8 mouse cellular contexts compared by ENCODE assay signal in the genomic region with DNA sequence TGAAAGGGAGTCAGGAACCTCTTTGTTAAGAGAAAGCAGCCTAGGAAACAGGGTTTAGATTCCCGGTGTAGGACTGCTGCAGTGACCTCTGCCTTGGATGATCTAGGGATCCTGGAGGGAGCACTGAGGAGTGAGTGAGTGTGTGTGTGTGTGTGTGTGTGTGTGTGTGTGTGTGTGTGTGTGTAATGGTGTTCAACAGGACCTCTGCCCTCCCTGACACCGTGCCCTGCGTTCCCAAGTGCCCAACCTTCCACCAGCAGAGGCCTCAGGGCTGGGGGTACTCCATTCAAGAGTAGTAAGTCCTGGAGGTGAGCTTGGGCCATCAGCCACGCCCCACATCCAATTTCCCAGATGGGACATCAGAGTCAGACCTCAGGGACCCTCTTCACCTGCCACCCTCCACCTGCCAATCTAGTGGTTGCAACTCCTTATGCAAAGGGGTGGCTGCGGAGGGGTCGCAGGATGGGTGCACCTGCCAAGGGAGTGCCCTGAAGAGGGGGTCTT. TPM values are rescaled to one million over a fixed set of nuclear protein-coding genes. Genes with fewer than 3 reads are reported as not detected.
DNase-seq lines count a peak whose midpoint lies in the region; ATAC-seq and TF ChIP-seq lines count a peak whose summit lies in the region.

No protein-coding gene starts in this region.

- TF ChIP-seq CTCF in lung, embryonic 14.5 days (IDR thresholded peaks at IDR 0.05; ENCODE audit: low read depth): no peak
- TF ChIP-seq CTCF in small intestine, adult 2 months (IDR thresholded peaks at IDR 0.05; ENCODE audit: extremely low read depth, insufficient read length, insufficient replicate concordance, low read depth, low read length): no peak

- peak overlapping the region; percentile 52 for H3K4me3 ChIP-seq in lung, embryonic 14.5 days (ENCODE audit: low read depth, low read length)
- peak overlapping the region; percentile 82 for H3K4me3 ChIP-seq in forebrain, embryonic 15.5 days
- H3K4me3 ChIP-seq in limb, embryonic 13.5 days: peak overlapping the region; percentile 67
- H3K4me3 ChIP-seq in small intestine, adult 2 months (ENCODE audit: low read depth, low read length): peak overlapping the region; percentile 17; the same call in 1 of the 2 replicates

- H3K9me3 ChIP-seq in lung, embryonic 14.5 days (ENCODE audit: low read depth, low read length): no peaks in the 10 kb centered on the region
- no peaks in the 10 kb centered on the region for H3K9me3 ChIP-seq in forebrain, embryonic 15.5 days
- no peaks in the 10 kb centered on the region for H3K9me3 ChIP-seq in limb, embryonic 13.5 days

- WGBS in lung, embryonic 14.5 days: 19% methylated on average over 6 of the region's 6 CpGs
- WGBS in forebrain, embryonic 15.5 days: 10% methylated on average over 6 of the region's 6 CpGs
- 13% methylated on average over 5 of the region's 6 CpGs for WGBS in limb, embryonic 13.5 days
- 49% methylated on average over 6 of the region's 6 CpGs for WGBS in small intestine, adult 2 months

- H3K36me3 ChIP-seq in lung, embryonic 14.5 days (ENCODE audit: insufficient read depth): no peaks in the 10 kb centered on the region
- no peaks in the 10 kb centered on the region for H3K36me3 ChIP-seq in forebrain, embryonic 15.5 days
- no peaks in the 10 kb centered on the region for H3K36me3 ChIP-seq in limb, embryonic 13.5 days
- no peaks in the 10 kb centered on the region for H3K36me3 ChIP-seq in small intestine, adult 2 months (ENCODE audit: control insufficient read depth, insufficient read depth, low read length)

- H3K4me2 ChIP-seq in lung, embryonic 14.5 days: peak overlapping the region; percentile 100
- H3K4me2 ChIP-seq in forebrain, embryonic 15.5 days (replicated peaks): peak overlapping the region; percentile 99
- peak overlapping the region; percentile 99 for H3K4me2 ChIP-seq in limb, embryonic 13.5 days (replicated peaks)

- peak overlapping the region; percentile 56 for H3K9ac ChIP-seq in lung, embryonic 14.5 days
- H3K9ac ChIP-seq in forebrain, embryonic 15.5 days (replicated peaks): peak overlapping the region; percentile 82
- peak overlapping the region; percentile 80 for H3K9ac ChIP-seq in limb, embryonic 13.5 days

- H3K4me1 ChIP-seq in lung, embryonic 14.5 days (ENCODE audit: insufficient read depth): 0 out of 2 replicates have a peak, but pooled peaks cover 6% of the 10 kb centered on the region
- peaks cover 22% of the 10 kb centered on the region for H3K4me1 ChIP-seq in forebrain, embryonic 15.5 days
- H3K4me1 ChIP-seq in limb, embryonic 13.5 days: peaks cover 15% of the 10 kb centered on the region
- no peaks in the 10 kb centered on the region for H3K4me1 ChIP-seq in small intestine, adult 2 months (ENCODE audit: control insufficient read depth, insufficient read depth, insufficient read length, low read length)

- ATAC-seq in lung, embryonic 14.5 days (ENCODE audit: insufficient read depth): peak; percentile 21; the same call in 1 of the 2 replicates
- no peak for ATAC-seq in forebrain, embryonic 15.5 days (replicated peaks)
- ATAC-seq in limb, embryonic 13.5 days (ENCODE audit: low FRiP score, low read depth): no peak
- no peak for ATAC-seq in erythroblast, adult 5-6 weeks (replicated peaks; ENCODE audit: low FRiP score, poor library complexity, severe bottlenecking)

- peaks cover 29% of the 10 kb centered on the region for H3K27me3 ChIP-seq in lung, embryonic 14.5 days (ENCODE audit: insufficient read depth, low read length)
- H3K27me3 ChIP-seq in forebrain, embryonic 15.5 days: no peaks in the 10 kb centered on the region
- H3K27me3 ChIP-seq in limb, embryonic 13.5 days: peaks cover 47% of the 10 kb centered on the region
- peaks cover 22% of the 10 kb centered on the region for H3K27me3 ChIP-seq in small intestine, adult 2 months (ENCODE audit: control insufficient read depth, insufficient read depth, low read length)

- H3K27ac ChIP-seq in lung, embryonic 14.5 days (ENCODE audit: low read depth): no peak overlapping the region
- H3K27ac ChIP-seq in forebrain, embryonic 15.5 days (replicated peaks): no peak overlapping the region
- no peak overlapping the region for H3K27ac ChIP-seq in limb, embryonic 13.5 days
- H3K27ac ChIP-seq in small intestine, adult 2 months (ENCODE audit: insufficient read depth, low read depth, low read length): no peak overlapping the region

- no peak for TF ChIP-seq POLR2A in small intestine, adult 2 months (IDR thresholded peaks at IDR 0.05; ENCODE audit: low read depth, low read length)

- DNase-seq in lung, embryonic 14.5 days: no peak
- no peak for DNase-seq in lung, postnatal 14 days
- DNase-seq in right cerebral cortex, adult 18-20 months: no peak
- DNase-seq in lung, postnatal 10 days: no peak

RNA-seq across cellular contexts. Expression of gene Adam11, which starts 0.4 kb away (rescaled TPM):
- 5.3 and 5.5 TPM in 2 replicates for polyA plus RNA-seq in lung, embryonic 14.5 days (2014; fragmentation: Nextera tagmentation; extraction: Ambion mirVana)
- polyA plus RNA-seq in forebrain, embryonic 15.5 days (2015; fragmentation: Nextera tagmentation; extraction: Ambion mirVana): 22.1 and 25.6 TPM in 2 replicates
- polyA plus RNA-seq in limb, embryonic 13.5 days (2015; fragmentation: Nextera tagmentation; extraction: Ambion mirVana): 14.7 and 15.8 TPM in 2 replicates
- polyA plus RNA-seq in small intestine, adult 2 months (2012; rRNA removed): 3.1 TPM in 2 replicates
- not detected in 2 replicates for total RNA-seq in erythroblast, adult 5-6 weeks (2015; ENCODE audit: low replicate concordance)
- not detected in 2 replicates for total RNA-seq in erythroblast, adult 5-6 weeks (2017; ENCODE audit: low replicate concordance)

RNA-seq across cellular contexts. Expression of gene Gjc1, which starts 58.6 kb away (rescaled TPM):
- 78.1 and 80.7 TPM in 2 replicates for polyA plus RNA-seq in lung, embryonic 14.5 days (2014; fragmentation: Nextera tagmentation; extraction: Ambion mirVana)
- 54.4 and 55.0 TPM in 2 replicates for polyA plus RNA-seq in forebrain, embryonic 15.5 days (2015; fragmentation: Nextera tagmentation; extraction: Ambion mirVana)
- polyA plus RNA-seq in limb, embryonic 13.5 days (2015; fragmentation: Nextera tagmentation; extraction: Ambion mirVana): 75.6 and 78.1 TPM in 2 replicates
- 0.70 and 1.4 TPM in 2 replicates for polyA plus RNA-seq in small intestine, adult 2 months (2012; rRNA removed)
- not detected in 2 replicates for total RNA-seq in erythroblast, adult 5-6 weeks (2015; ENCODE audit: low replicate concordance)
- total RNA-seq in erythroblast, adult 5-6 weeks (2017; ENCODE audit: low replicate concordance): 0.09 TPM in 1 of 2 replicates, not detected in the other

Comparison
In these comparisons a context has a peak if more than half of its experiments do, and no peak if none do; other contexts are left out.
1. H3K4me3 ChIP-seq: peak in every context shown above with its lines; median percentile 82 in forebrain, embryonic 15.5 days; 67 in limb, embryonic 13.5 days; 52 in lung, embryonic 14.5 days; 17 in small intestine, adult 2 months.
2. RNA of gene Gjc1, which starts 58.6 kb away (polyA plus RNA-seq): 78.1 to 80.7 TPM in lung, embryonic 14.5 days, 75.6 to 78.1 TPM in limb, embryonic 13.5 days and 54.4 to 55.0 TPM in forebrain, embryonic 15.5 days; 0.70 to 1.4 TPM in small intestine, adult 2 months; every median in the first group is over 10 times any median in the second.
3. Peak in every context shown above with its lines, with median percentiles within 50 percentile points of each other: H3K4me2 ChIP-seq and H3K9ac ChIP-seq.